Mouse (Mus musculus): ENCODE results near the gene Kdf1. TPM values are rescaled to one million over a fixed set of nuclear protein-coding genes. Genes with fewer than 3 reads are reported as not detected.

Kdf1 gene
- polyA plus RNA-seq, 1 experiment from 2014 or later, result 4.0 TPM

- Histone ChIP-seq H3K4me1 (peaks cover 12% of the 10 kb centered on the region), H3K36me3 (peaks cover 16% of the 10 kb centered on the region), H3K27ac (peak within 1 kb of the TSS; percentile 89), H3K4me3 (peak within 1 kb of the TSS; percentile 94), H3K27me3 (ENCODE audit: insufficient read depth, poor library complexity, severe bottlenecking) (no peaks in the 10 kb centered on the region), H3K9me3 (no peaks in the 10 kb centered on the region)
- WGBS, result 7% methylated on average over 44 of the region's 44 CpGs
- peak; percentile 95 for DNase-seq (ENCODE audit: low spot score)
These were observed 55.5 kb downstream of the Kdf1 start, which contains the start of gene Gpatch3 for GRCm38 (mm10) chr4:133574070-133574842. Gene Gpatch3 (plus strand): TSS chr4:133574745.

GRCm38 (mm10) chr4:133574843-133575202 is 56.1 kb downstream of the Kdf1 start:
- H3K4me1 ChIP-seq, result peaks cover 12% of the 10 kb centered on the region
- WGBS, result under 1% methylated on average over 41 of the region's 41 CpGs
- H3K4me3 ChIP-seq, result peak overlapping the region; percentile 94
- peak overlapping the region; percentile 89 for H3K27ac ChIP-seq
- DNase-seq (ENCODE audit: low spot score), result no peak
- H3K9me3 ChIP-seq, result no peaks in the 10 kb centered on the region
- no peaks in the 10 kb centered on the region for H3K27me3 ChIP-seq (ENCODE audit: insufficient read depth, poor library complexity, severe bottlenecking)
- H3K36me3 ChIP-seq, result peaks cover 21% of the 10 kb centered on the region

GRCm38 (mm10) chr4:133577983-133578382 is 59.2 kb downstream of the Kdf1 start:
- no peaks in the 10 kb centered on the region for H3K27me3 ChIP-seq (ENCODE audit: insufficient read depth, poor library complexity, severe bottlenecking)
- peaks cover 12% of the 10 kb centered on the region for H3K4me1 ChIP-seq
- H3K4me3 ChIP-seq, result no peak overlapping the region
- DNase-seq (ENCODE audit: low spot score), result no peak
- peaks cover 47% of the 10 kb centered on the region for H3K36me3 ChIP-seq
- no peaks in the 10 kb centered on the region for H3K9me3 ChIP-seq
- no peak overlapping the region for H3K27ac ChIP-seq
- 81% methylated on average over 12 of the region's 12 CpGs for WGBS

Small RNA genes within 50 kb of the gene (microRNA-seq; reads per million reads assigned to microRNA genes)
- gene Gm23158, result not detected

Other genes starting within 250 kb of the Kdf1 start
- 66.8 and 75.2 TPM in 2 replicates for gene Tmem222, start 241.2 kb upstream of the Kdf1 start, polyA plus RNA-seq (2016; fragmentation: Nextera tagmentation; extraction: Ambion mirVana)
- gene Wdtc1, start 165.5 kb upstream of the Kdf1 start, polyA plus RNA-seq (2016; fragmentation: Nextera tagmentation; extraction: Ambion mirVana), result 13.4 and 14.2 TPM in 2 replicates
- 7.6 and 8.2 TPM in 2 replicates for gene Slc9a1, start 149.3 kb upstream of the Kdf1 start, polyA plus RNA-seq (2016; fragmentation: Nextera tagmentation; extraction: Ambion mirVana)
- gene Tent5b, start 38.8 kb upstream of the Kdf1 start, polyA plus RNA-seq (2016; fragmentation: Nextera tagmentation; extraction: Ambion mirVana), result 0.90 and 1.5 TPM in 2 replicates
- 0.60 and 0.96 TPM in 2 replicates for gene Trnp1, start 20.4 kb upstream of the Kdf1 start, polyA plus RNA-seq (2016; fragmentation: Nextera tagmentation; extraction: Ambion mirVana)
- 328 and 420 TPM in 2 replicates for gene Nudc, start 27.0 kb downstream of the Kdf1 start, polyA plus RNA-seq (2016; fragmentation: Nextera tagmentation; extraction: Ambion mirVana)
- gene Nr0b2, start 34.4 kb downstream of the Kdf1 start, polyA plus RNA-seq (2016; fragmentation: Nextera tagmentation; extraction: Ambion mirVana), result 4.9 and 8.9 TPM in 2 replicates
- 7.1 and 9.6 TPM in 2 replicates for gene Gpatch3, start 55.8 kb downstream of the Kdf1 start, polyA plus RNA-seq (2016; fragmentation: Nextera tagmentation; extraction: Ambion mirVana)
- 18.2 and 22.1 TPM in 2 replicates for gene Gpn2, start 65.4 kb downstream of the Kdf1 start, polyA plus RNA-seq (2016; fragmentation: Nextera tagmentation; extraction: Ambion mirVana)
- gene Sfn, start 83.2 kb downstream of the Kdf1 start, polyA plus RNA-seq (2016; fragmentation: Nextera tagmentation; extraction: Ambion mirVana), result 4.3 and 12.9 TPM in 2 replicates
- 1.6 and 2.9 TPM in 2 replicates for gene Zdhhc18, start 131.2 kb downstream of the Kdf1 start, polyA plus RNA-seq (2016; fragmentation: Nextera tagmentation; extraction: Ambion mirVana)
- 15.2 and 16.4 TPM in 2 replicates for gene Pigv, start 153.7 kb downstream of the Kdf1 start, polyA plus RNA-seq (2016; fragmentation: Nextera tagmentation; extraction: Ambion mirVana)
- 23.8 and 31.5 TPM in 2 replicates for gene Arid1a, start 237.8 kb downstream of the Kdf1 start, polyA plus RNA-seq (2016; fragmentation: Nextera tagmentation; extraction: Ambion mirVana)

All from heart, embryonic 10.5 days (tissue).